Mouse (Mus musculus) ES-CJ7 (cell line): ENCODE measurements around the gene Agbl4.

ENCODE experiments used
- DNase-seq: peaks from one replicate; pipeline ENCODE4 v3.0.0; 2011; ENCODE audit warnings: low read depth, low spot score

The Agbl4 gene

GRCm38 (mm10) chr4:111666713-111667112 is 1269.3 kb downstream of the Agbl4 start:
- DNase-seq = no peak

GRCm38 (mm10) chr4:111669369-111669768 is 1271.9 kb downstream of the Agbl4 start:
- DNase-seq = no peak

GRCm38 (mm10) chr4:111670566-111671421 is 1273.3 kb downstream of the Agbl4 start:
- no peak for DNase-seq

- no peak for DNase-seq
These were observed 1274.0 kb downstream of the Agbl4 start for GRCm38 (mm10) chr4:111671440-111671839.

- DNase-seq = no peak
These were observed 1276.4 kb downstream of the Agbl4 start for GRCm38 (mm10) chr4:111673904-111674303.

- DNase-seq = no peak
These were observed 1284.5 kb downstream of the Agbl4 start for GRCm38 (mm10) chr4:111681926-111682325.

GRCm38 (mm10) chr4:111682793-111683192 is 1285.3 kb downstream of the Agbl4 start:
- DNase-seq = peak; percentile 57

- DNase-seq = no peak
These were observed 1286.4 kb downstream of the Agbl4 start for GRCm38 (mm10) chr4:111683843-111684242.

- DNase-seq = no peak
These were observed 1288.5 kb downstream of the Agbl4 start for GRCm38 (mm10) chr4:111685951-111686350.

GRCm38 (mm10) chr4:111686951-111687350 is 1289.5 kb downstream of the Agbl4 start:
- DNase-seq = peak; percentile 90

DNA sequence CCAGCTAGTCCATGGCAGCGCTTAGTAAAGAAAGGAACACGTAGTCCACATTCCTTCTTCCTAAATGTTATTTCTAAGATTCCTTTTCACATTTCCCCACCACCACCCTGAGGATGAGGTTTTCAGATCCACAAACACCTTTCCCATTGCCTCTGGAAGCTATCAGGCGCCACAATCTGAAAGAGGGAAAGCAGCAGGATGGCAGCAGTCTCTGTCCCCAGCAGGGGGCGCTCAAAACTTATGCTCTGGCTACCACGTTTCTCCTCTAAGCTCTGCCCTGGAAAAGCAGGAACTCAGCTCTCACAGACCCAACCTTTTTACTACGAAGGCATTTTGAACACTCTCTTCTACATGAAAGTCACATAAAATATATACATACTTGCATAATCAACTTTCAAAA is 1290.2 kb downstream of the Agbl4 start:
- DNase-seq = peak; percentile 88

GRCm38 (mm10) chr4:111691057-111691543 is 1293.6 kb downstream of the Agbl4 start:
- no peak for DNase-seq

GRCm38 (mm10) chr4:111701381-111701780 is 1303.9 kb downstream of the Agbl4 start:
- no peak for DNase-seq

DNA sequence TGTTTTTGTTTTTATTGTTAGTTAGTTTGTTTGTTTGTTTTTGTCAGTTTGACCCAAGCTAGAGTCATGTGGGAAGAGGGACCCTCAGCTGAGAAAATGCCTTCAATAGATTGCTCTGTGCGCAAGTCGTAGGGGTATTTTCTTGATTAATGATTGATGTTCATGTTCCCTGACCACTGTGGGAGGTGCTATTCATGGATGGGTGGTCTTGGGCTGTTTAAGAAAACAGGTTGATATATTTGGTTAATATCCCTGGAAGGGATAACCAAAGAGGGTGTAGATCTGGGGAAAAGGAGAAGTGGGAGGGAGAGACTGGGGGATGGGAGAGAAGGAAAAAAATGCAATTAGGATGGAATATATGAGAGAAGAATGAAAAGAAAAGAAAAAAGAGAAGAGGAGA is 1306.7 kb downstream of the Agbl4 start:
- DNase-seq = no peak

DNA sequence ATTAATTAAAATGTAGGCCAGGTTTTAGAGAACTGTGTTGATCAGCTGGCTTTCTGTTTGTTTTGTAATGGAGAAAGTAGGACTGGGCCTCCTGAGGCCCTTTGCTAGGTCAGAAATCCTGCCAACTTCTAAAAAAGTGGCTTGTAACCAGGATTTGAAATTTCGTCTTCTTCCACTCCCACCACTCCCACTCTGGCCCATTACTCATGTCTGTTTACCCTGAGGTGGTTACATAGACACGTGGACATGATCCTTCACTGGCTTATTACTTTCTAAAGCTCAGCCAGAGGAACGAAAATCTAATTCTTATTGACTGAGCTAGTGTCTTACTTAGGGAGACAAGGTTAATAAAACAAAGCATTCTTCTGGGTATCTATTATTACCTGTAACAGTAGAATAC is 1307.5 kb downstream of the Agbl4 start:
- DNase-seq = no peak
